Mouse (Mus musculus): Measurements from ENCODE around the gene Card11.

DNA sequence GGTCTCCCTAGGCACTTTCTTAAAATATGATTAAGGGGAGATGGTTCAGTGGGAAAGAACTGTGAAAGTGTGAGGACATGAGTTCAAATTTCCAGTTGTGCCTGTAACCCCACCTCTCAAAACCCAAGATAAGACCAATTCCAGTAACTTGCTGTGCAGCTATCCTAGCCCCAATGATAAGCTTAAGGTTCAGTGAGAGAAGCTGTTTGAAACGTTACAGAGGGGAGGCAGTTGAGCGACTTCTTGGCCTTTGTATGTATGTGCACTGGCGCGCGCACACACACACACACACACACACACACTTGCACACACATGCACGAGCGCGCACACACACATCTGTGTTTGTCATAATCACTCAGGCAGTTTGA, 169.3 kb downstream of the Card11 start:
- TF ChIP-seq POLR2A (IDR thresholded peaks at IDR 0.05; ENCODE audit: insufficient read depth, low read depth, low read length) (no peak), CTCF (IDR thresholded peaks at IDR 0.05) (no peak)

All from heart, adult 2 months (tissue).